Mouse (Mus musculus): ENCODE data around the gene Dynll2. TPM values are rescaled to one million over a fixed set of nuclear protein-coding genes. Genes with fewer than 3 reads are reported as not detected.

Gene Dynll2
- polyA plus RNA-seq, 1 experiment, result 99.3 TPM

Other genes starting within 250 kb of the Dynll2 start
- 94.2 and 98.4 TPM in 2 replicates for gene Supt4a, start 250.0 kb downstream of the Dynll2 start, polyA plus RNA-seq (2012; rRNA removed)
- gene Tspoap1, start 227.0 kb downstream of the Dynll2 start, polyA plus RNA-seq (2012; rRNA removed), result 9.7 and 11.4 TPM in 2 replicates
- gene Mpo, start 194.0 kb downstream of the Dynll2 start, polyA plus RNA-seq (2012; rRNA removed), result 0.46 and 1.1 TPM in 2 replicates
- gene Lpo, start 159.2 kb downstream of the Dynll2 start, polyA plus RNA-seq (2012; rRNA removed), result not detected in 2 replicates
- 14.6 and 19.2 TPM in 2 replicates for gene Mks1, start 134.3 kb downstream of the Dynll2 start, polyA plus RNA-seq (2012; rRNA removed)
- not detected in 2 replicates for gene Epx, start 112.0 kb downstream of the Dynll2 start, polyA plus RNA-seq (2012; rRNA removed)
- gene Olfr462, start 95.3 kb downstream of the Dynll2 start, polyA plus RNA-seq (2012; rRNA removed), result not detected in 2 replicates
- not detected in 2 replicates for gene Olfr463, start 90.1 kb downstream of the Dynll2 start, polyA plus RNA-seq (2012; rRNA removed)
- not detected in 2 replicates for gene Olfr464, start 66.6 kb downstream of the Dynll2 start, polyA plus RNA-seq (2012; rRNA removed)
- 240 and 325 TPM in 2 replicates for gene Srsf1, start 59.8 kb upstream of the Dynll2 start, polyA plus RNA-seq (2012; rRNA removed)
- 33.6 and 47.4 TPM in 2 replicates for gene Vezf1, start 80.7 kb upstream of the Dynll2 start, polyA plus RNA-seq (2012; rRNA removed)
- gene Cuedc1, start 110.5 kb upstream of the Dynll2 start, polyA plus RNA-seq (2012; rRNA removed), result 62.4 and 86.0 TPM in 2 replicates
- 77.3 and 83.9 TPM in 2 replicates for gene Mrps23, start 216.9 kb upstream of the Dynll2 start, polyA plus RNA-seq (2012; rRNA removed)